Mouse (Mus musculus) limb, embryonic 13.5 days (tissue): ENCODE data around the gene Brd2. TPM values are rescaled to one million over a fixed set of nuclear protein-coding genes. Genes with fewer than 3 reads are reported as not detected.

Experiments used
- ATAC-seq: fragments of 200-750 bp; cut with Nextera tagmentation; 2 replicates; pipeline ENCODE4 v1.8.0; 2017; ENCODE audit warnings: low read depth, moderate number of reproducible peaks, moderate TSS enrichment; ENCODE audit not compliant: low FRiP score
- H3K27ac ChIP-seq: fragments of 300-500 bp; sonication (generic); 2 replicates; pipeline ENCODE4 v1.5.1; 2015; ENCODE audit warnings: inconsistent platforms, mild to moderate bottlenecking, moderate library complexity
- H3K27me3 ChIP-seq: fragments of 300-500 bp; sonication (generic); 2 replicates; pipeline ENCODE4 v1.6.1; 2015; ENCODE audit warnings: mild to moderate bottlenecking, inconsistent platforms
- H3K36me3 ChIP-seq: fragments of 300-500 bp; sonication (generic); 2 replicates; pipeline ENCODE4 v1.6.1; 2015; ENCODE audit warnings: inconsistent platforms, mild to moderate bottlenecking, moderate library complexity
- H3K4me1 ChIP-seq: fragments of 300-500 bp; sonication (generic); 2 replicates; pipeline ENCODE4 v1.6.1; 2015; ENCODE audit warnings: inconsistent platforms
- H3K4me2 ChIP-seq: fragments of 300-500 bp; sonication (generic); replicated peaks from 2 replicates; pipeline ENCODE4 v1.6.1; 2015; ENCODE audit warnings: inconsistent platforms, mild to moderate bottlenecking, moderate library complexity
- H3K4me3 ChIP-seq: fragments of 300-500 bp; sonication (generic); 2 replicates; pipeline ENCODE4 v1.5.1; 2015; ENCODE audit warnings: moderate library complexity, mild to moderate bottlenecking, inconsistent platforms
- H3K9ac ChIP-seq: fragments of 300-500 bp; sonication (generic); 2 replicates; pipeline ENCODE4 v1.6.1; 2015; ENCODE audit warnings: mild to moderate bottlenecking, inconsistent platforms
- H3K9me3 ChIP-seq: fragments of 300-500 bp; sonication (generic); 2 replicates; pipeline ENCODE4 v1.6.1; 2016; ENCODE audit warnings: inconsistent platforms
- whole genome bisulfite sequencing: fragments of 180-500 bp; shearing (Covaris S2); methylation state at CpG from one replicate; pipeline ENCODE4 v1.1.7; 2015; 5-methylcytosine and 5-hydroxymethylcytosine counted together
- polyA plus RNA-seq: library from polyadenylated mRNA; unstranded; fragments of >200 nt; fragmentation: Nextera tagmentation; extraction: Ambion mirVana; gene quantifications from 2 replicates; pipeline ENCODE4 v1.2.1, GENCODE M21; 2015

Brd2 gene
- polyA plus RNA-seq, 1 experiment from 2014 or later, result 133 TPM

DNA sequence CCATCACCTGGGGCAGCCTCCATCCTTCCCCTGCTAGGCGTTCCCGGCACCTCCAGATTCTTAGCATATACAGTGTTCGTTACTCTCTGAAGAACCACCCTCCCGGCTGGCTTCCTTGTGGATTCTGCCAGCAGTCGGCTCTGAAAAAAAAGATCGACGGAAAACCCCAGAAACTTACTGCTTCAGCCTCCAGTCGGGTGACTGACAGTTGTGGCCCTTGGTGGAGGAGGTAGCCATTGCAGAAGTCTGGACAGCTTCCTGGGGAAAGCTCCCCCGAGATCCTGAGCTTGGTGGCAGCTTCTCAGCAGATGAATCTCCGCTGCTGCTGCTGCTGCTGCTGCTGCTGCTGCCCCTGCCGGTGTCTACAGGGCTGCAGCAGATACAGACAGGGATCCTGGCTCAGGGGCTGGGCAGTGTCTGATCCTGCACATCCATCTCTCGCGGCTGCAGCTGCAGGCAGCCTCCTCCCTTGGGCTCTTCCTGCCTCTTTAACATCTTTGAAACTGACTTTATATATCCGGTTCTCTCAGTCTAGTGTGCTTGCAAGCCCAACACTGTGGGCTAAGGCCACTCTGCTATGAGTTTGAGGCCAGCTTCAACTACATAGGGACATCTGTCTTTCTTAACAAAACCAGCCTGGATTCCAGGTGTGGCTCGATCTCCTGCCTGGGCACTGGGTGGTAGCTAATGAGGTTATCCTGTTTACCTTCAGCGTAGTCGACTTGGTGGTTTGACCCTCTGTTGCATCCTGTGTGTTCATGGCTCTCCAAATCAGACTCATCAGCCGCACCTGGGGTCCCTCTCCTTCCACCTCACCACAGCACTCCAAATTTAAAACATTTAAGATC is 6.7 kb upstream of the Brd2 start:
- Histone ChIP-seq H3K4me3 (peak overlapping the region; percentile 18), H3K4me1 (peaks cover 45% of the 10 kb centered on the region), H3K36me3 (peaks cover 9% of the 10 kb centered on the region), H3K9me3 (no peaks in the 10 kb centered on the region), H3K9ac (peak overlapping the region; percentile 54), H3K4me2 (peak overlapping the region; percentile 52), H3K27me3 (no peaks in the 10 kb centered on the region), H3K27ac (no peak overlapping the region; the same call in 1 of the 2 replicates)
- ATAC-seq, result no peak
- 15% methylated on average over 18 of the region's 18 CpGs for WGBS

- peak overlapping the region; percentile 18 for H3K4me3 ChIP-seq
- 21% methylated on average over 13 of the region's 13 CpGs for WGBS
- H3K9ac ChIP-seq, result peak overlapping the region; percentile 54
- H3K27ac ChIP-seq, result no peak overlapping the region; the same call in 1 of the 2 replicates
- H3K4me1 ChIP-seq, result peaks cover 53% of the 10 kb centered on the region
- H3K27me3 ChIP-seq, result no peaks in the 10 kb centered on the region
- no peak for ATAC-seq
- H3K36me3 ChIP-seq, result peaks cover 9% of the 10 kb centered on the region
- H3K9me3 ChIP-seq, result no peaks in the 10 kb centered on the region
- peak overlapping the region; percentile 52 for H3K4me2 ChIP-seq
Observed at GRCm38 (mm10) chr17:34128264-34128937, 6.0 kb upstream of the Brd2 start.

- Histone ChIP-seq H3K27me3 (no peaks in the 10 kb centered on the region), H3K4me3 (no peak overlapping the region), H3K9me3 (no peaks in the 10 kb centered on the region), H3K4me1 (peaks cover 53% of the 10 kb centered on the region), H3K9ac (no peak overlapping the region), H3K27ac (no peak overlapping the region), H3K36me3 (peaks cover 9% of the 10 kb centered on the region), H3K4me2 (0 out of 2 replicates have a peak overlapping the region, but pooled peaks have one; percentile 11)
- WGBS, result 23% methylated on average over 6 of the region's 6 CpGs
- no peak for ATAC-seq
Observed at GRCm38 (mm10) chr17:34127475-34127874, 5.0 kb upstream of the Brd2 start.

DNA sequence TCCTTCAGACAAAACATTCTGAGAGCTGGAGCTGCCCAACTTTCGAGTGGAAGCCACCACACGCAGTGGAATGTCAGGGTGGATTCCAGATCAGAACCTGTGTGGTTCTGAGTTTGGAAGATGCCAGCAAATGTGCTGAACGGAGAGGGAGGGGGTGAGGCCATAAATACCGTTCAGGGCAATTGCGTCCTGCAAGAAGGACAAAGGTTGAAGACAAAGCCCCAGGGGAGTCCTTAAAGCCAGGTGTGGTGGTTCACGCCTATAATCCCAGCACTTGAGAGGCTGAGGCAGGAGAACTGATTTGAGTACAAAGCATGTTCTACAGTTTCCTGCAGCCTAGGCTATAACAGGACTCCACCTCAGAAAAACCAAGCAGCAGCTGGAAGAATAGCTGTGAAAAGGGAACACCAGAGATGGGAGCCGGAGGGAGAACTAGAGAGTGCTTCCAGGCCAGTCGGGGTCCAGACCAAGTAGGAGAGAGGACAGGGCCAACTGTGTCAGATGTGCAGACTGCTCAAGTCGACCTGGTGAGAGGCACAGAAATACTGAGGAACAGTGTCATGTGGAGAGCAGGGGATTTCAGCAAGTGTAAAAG is 4.5 kb upstream of the Brd2 start:
- Histone ChIP-seq H3K36me3 (peaks cover 9% of the 10 kb centered on the region), H3K9ac (peak overlapping the region; percentile 25; the same call in 1 of the 2 replicates), H3K4me3 (no peak overlapping the region), H3K27me3 (no peaks in the 10 kb centered on the region), H3K27ac (peak overlapping the region; percentile 55; the same call in 1 of the 2 replicates), H3K4me1 (peaks cover 53% of the 10 kb centered on the region), H3K9me3 (no peaks in the 10 kb centered on the region), H3K4me2 (0 out of 2 replicates have a peak overlapping the region, but pooled peaks have one; percentile 11)
- 41% methylated on average over 9 of the region's 9 CpGs for WGBS
- ATAC-seq, result no peak

DNA sequence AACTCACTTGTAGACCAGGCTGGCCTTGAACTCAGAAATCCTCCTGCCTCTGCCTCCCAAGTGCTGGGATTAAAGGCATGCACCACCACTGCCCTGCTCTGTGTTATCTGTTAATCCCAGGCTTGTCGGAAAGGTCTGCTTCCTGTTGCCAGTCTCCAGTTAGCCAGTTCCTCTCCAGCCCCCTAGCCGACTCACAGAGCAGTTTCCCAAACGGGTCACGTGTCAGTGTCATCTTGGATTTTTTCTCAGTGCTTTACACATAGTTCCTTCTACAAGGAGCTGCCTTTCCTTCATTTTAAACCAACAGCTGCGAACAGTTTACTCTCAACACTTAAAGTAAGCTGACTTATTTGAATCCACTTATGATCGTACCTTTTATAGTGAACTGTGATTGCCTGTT is 2.2 kb upstream of the Brd2 start:
- Histone ChIP-seq H3K27me3 (no peaks in the 10 kb centered on the region), H3K9me3 (no peaks in the 10 kb centered on the region), H3K4me3 (no peak overlapping the region), H3K4me2 (peak overlapping the region; percentile 98), H3K9ac (no peak overlapping the region), H3K4me1 (peaks cover 53% of the 10 kb centered on the region), H3K27ac (no peak overlapping the region), H3K36me3 (peaks cover 9% of the 10 kb centered on the region)
- ATAC-seq, result no peak
- WGBS, result 85% methylated on average over 6 of the region's 6 CpGs

DNA sequence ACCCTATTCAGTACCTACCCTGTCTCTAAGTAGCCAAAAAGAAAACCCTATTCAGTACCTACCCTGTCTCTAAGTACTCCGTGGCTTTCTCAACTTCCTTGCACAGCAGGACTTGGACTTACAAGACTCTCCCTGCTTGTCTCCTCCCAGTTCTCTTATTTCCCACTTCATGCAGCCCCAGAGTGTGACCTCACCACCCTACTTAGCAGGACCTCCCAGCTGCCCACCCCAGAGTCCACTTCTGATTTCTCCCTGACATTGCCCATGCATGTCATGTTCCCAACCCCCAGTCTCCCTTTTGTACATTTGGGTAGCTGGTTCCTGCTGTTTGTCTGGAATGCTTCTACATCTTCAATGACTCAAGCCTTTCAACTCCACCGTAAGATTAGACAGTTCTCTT is 1.1 kb upstream of the Brd2 start:
- ATAC-seq, result no peak

DNA sequence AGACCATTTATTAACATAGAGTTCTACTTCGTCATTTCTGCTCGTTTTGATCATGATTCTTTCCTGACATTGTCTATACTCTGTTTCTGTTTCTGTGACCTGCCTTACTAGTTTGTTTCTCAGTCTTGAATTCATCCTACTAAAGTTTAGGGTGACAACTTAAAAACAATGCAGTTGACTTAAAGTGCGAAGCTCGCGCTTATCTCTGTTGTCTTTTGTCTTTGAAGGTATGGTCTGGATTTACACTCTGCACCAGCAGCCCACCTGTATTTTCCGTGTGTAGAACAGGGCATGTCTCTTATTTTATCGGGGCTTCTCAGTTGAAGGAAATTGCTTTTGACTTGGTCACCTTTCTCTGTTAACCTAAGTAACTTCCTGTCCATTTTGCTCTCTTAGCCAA is 677 bp upstream of the Brd2 start:
- Histone ChIP-seq H3K4me2 (peak overlapping the region; percentile 98), H3K36me3 (peaks cover 18% of the 10 kb centered on the region), H3K9me3 (no peaks in the 10 kb centered on the region), H3K27ac (peak overlapping the region; percentile 100), H3K9ac (peak overlapping the region; percentile 97), H3K4me3 (peak overlapping the region; percentile 99), H3K4me1 (peaks cover 37% of the 10 kb centered on the region), H3K27me3 (no peaks in the 10 kb centered on the region)
- ATAC-seq, result no peak
- under 1% methylated on average over 7 of the region's 7 CpGs for WGBS

More for the DNA sequence above, 1.1 kb upstream of the Brd2 start:
- no peaks in the 10 kb centered on the region for H3K27me3 ChIP-seq
- H3K9ac ChIP-seq, result peak overlapping the region; percentile 97
- 12% methylated on average over 2 of the region's 2 CpGs for WGBS
- H3K4me1 ChIP-seq, result peaks cover 41% of the 10 kb centered on the region
- peak overlapping the region; percentile 100 for H3K27ac ChIP-seq
- H3K9me3 ChIP-seq, result no peaks in the 10 kb centered on the region
- peak overlapping the region; percentile 98 for H3K4me2 ChIP-seq
- peaks cover 14% of the 10 kb centered on the region for H3K36me3 ChIP-seq
- peak overlapping the region; percentile 99 for H3K4me3 ChIP-seq

DNA sequence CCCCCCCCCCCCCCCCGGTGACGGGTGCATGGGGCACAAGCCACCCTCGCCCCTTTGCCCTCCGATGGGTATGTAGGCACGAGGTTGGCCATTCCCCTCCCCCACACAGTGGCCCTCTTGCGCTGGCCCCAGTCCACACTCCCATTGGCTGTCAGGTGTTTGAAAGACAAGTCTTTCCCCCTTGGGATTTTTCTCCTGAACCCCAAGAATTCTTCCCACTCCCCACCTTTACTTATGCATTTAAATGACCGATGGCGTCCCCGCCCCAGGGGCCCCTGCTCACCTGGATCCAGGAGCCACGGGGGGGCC is 601 bp downstream of the Brd2 start:
- peaks cover 29% of the 10 kb centered on the region for H3K36me3 ChIP-seq
- peak overlapping the region; percentile 99 for H3K4me3 ChIP-seq
- H3K27me3 ChIP-seq, result no peaks in the 10 kb centered on the region
- H3K4me2 ChIP-seq, result peak overlapping the region; percentile 98
- peaks cover 29% of the 10 kb centered on the region for H3K4me1 ChIP-seq
- ATAC-seq, result no peak
- peak overlapping the region; percentile 100 for H3K27ac ChIP-seq
- WGBS, result 1% methylated on average over 7 of the region's 10 CpGs
- peak overlapping the region; percentile 97 for H3K9ac ChIP-seq
- no peaks in the 10 kb centered on the region for H3K9me3 ChIP-seq

- Histone ChIP-seq H3K36me3 (peaks cover 32% of the 10 kb centered on the region), H3K9ac (peak overlapping the region; percentile 97), H3K4me1 (peaks cover 29% of the 10 kb centered on the region), H3K9me3 (no peaks in the 10 kb centered on the region), H3K27me3 (no peaks in the 10 kb centered on the region), H3K27ac (peak overlapping the region; percentile 100), H3K4me3 (peak overlapping the region; percentile 99), H3K4me2 (peak overlapping the region; percentile 98)
- 0% methylated on average over 30 of the region's 35 CpGs for WGBS
- peak; percentile 48 for ATAC-seq
Observed at GRCm38 (mm10) chr17:34121172-34121878, 1.1 kb downstream of the Brd2 start.

- Histone ChIP-seq H3K4me3 (peak overlapping the region; percentile 99), H3K36me3 (peaks cover 33% of the 10 kb centered on the region), H3K27ac (peak overlapping the region; percentile 100), H3K9ac (peak overlapping the region; percentile 97), H3K27me3 (no peaks in the 10 kb centered on the region), H3K4me2 (peak overlapping the region; percentile 98), H3K4me1 (peaks cover 30% of the 10 kb centered on the region), H3K9me3 (no peaks in the 10 kb centered on the region)
- ATAC-seq, result no peak
- under 1% methylated on average over 31 of the region's 31 CpGs for WGBS
Observed at GRCm38 (mm10) chr17:34120814-34121171, 1.6 kb downstream of the Brd2 start.

DNA sequence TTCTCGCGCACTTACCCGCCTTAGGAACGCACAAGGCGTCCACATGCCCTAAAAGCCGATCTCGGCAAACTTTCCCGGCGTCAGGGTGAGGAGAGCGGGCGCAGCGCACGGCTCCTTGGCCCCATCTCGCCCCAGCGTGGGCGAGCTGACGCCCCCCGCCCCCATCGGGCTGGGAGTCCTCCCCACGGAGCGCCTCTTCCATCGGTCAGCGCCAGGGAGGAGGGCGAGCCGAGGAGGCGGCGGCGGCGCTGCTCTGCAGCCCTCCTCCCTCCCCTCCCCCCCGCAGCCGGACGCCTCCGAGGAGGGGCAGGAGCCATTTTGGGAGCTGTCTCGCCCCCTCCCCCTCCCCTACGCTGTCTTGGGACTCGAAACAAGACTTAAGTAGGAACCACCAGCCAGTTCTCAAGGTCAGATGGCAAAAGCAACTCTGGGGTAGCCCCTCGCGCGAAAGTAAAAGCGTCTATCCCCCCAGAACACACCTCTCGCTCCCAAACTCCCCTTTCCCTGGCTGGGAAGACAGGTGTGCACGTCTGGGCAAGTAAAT is 2.2 kb downstream of the Brd2 start:
- 1% methylated on average over 25 of the region's 42 CpGs for WGBS
- Histone ChIP-seq H3K9ac (peak overlapping the region; percentile 97), H3K36me3 (peaks cover 35% of the 10 kb centered on the region), H3K4me3 (peak overlapping the region; percentile 99), H3K9me3 (no peaks in the 10 kb centered on the region), H3K27me3 (no peaks in the 10 kb centered on the region), H3K4me2 (peak overlapping the region; percentile 98), H3K4me1 (peaks cover 36% of the 10 kb centered on the region), H3K27ac (peak overlapping the region; percentile 100)
- 0 out of 2 replicates have a peak, but pooled peaks have one; percentile 2 for ATAC-seq
